Mouse (Mus musculus): Measurements from ENCODE around the gene Mdfi.

The Mdfi gene

GRCm38 (mm10) chr17:47847985-47848384 lies 13.5 kb upstream of the Mdfi start:
- no peak for DNase-seq (ENCODE audit: low spot score)

DNA sequence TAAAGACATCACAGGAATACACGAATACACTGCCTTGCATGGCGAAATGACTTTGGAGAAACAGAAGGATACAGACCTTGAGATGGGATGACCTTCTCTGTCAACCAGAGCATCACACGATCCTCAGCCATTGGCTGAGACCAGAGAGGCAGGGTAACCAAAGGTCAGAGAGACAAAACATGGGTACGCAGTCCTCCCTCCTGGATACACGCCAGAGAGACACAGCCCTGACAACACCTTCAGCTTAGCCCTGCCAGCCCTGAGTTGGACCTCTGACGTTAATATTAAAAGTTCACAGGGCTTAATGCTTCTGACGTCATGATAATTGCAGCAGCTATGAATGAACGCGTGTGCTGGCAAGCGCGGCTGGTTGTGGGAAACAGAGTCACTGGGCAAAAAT lies 11.1 kb upstream of the Mdfi start:
- DNase-seq (ENCODE audit: low spot score), result no peak

- DNase-seq (ENCODE audit: low spot score), result no peak
Measured at GRCm38 (mm10) chr17:47843465-47843864, 9.0 kb upstream of the Mdfi start.

DNA sequence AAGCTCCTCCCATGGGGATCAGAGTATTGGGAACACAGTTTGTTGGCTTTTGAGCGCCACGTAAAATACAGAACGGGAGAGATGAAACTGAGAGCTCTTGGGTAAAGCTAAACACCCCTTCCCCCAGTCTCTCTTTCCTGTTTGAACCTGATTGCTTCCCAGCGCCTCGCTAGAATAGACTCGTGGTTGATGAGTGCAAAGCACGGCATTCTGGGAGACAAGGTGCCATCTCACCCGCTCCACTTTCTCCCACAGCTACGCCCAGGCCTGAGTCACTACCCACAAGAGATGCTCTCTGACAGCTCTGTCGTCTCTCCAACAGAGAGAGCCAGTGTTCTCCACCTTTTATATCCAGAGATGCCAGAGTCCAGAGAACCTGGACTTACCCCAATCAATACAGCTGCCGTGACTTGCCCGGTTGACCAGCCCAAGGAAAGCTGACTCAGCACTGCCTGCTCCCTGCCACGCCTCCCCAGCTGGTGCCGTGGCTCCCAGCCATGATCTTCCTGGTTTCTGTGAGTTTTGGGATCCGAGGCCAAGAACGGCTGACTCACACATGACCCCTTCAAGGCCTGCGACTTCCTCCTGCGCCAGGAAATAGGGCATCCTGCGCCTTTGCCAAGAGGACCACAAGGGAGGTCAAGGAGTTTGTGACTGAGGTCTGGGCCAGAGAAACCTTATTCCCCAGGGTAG lies 7.6 kb upstream of the Mdfi start:
- peak; percentile 81 for DNase-seq (ENCODE audit: low spot score)

DNA sequence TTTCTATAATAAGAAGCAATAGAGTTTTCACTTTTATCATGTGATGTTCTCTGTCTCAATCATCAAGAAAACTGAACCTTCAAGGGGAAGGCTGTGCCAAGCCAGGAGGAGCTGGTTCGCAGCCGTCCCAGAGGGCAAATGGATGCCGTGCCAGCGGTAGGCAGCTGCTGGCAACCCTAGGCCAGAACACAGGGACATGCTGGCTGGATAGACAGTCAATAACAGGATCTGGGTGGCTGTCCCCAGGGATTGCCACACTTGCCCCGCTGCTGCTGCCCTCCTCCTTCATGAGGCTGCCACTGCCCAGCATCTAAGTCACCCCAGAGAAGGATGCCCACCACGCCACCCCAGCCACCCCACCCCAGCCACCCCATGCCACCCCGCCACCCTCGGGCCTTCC lies 7.0 kb upstream of the Mdfi start:
- no peak for DNase-seq (ENCODE audit: low spot score)

- no peak for DNase-seq (ENCODE audit: low spot score)
Measured at GRCm38 (mm10) chr17:47837808-47838207, 3.3 kb upstream of the Mdfi start.

DNA sequence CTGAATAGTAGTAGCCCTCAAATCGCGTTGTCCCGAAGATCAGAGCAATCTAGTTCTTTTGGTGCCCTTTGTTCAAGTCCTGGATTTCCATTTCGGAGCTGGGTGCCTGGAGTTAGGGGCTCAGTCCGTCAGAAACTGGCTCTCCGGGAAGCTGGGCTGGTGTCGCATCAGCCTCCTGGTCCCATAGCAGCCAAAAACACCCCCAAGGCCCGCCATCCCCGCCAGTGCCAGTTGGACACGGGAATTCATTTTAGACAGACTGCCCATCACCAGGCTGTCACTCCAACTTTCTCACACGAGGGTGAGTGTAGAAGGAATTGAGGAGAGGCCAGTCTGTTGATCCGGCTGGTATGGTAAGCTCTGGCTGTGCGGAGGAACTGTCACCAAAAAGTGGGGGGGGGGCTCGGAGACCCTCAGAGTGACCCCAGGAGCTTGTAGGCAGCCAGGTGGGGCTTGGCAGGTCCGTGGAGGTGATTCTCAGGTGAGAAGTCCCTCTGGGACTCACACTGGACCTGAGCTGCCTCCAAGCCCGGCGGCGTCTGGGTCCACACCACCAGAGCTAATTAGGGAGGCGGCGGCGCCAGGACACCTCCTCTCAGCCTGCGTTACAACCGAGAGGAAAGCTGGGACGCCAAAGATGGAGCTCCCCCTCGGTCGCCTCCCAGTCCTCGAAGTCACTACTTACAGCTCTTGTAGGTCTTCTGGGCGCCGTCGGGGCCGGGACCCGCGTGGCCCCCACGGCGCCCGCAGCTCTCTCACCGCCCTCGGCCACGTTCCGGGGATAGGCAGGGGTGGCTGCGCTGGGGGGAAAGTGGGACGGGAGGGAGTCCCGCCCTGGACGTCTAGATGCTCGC lies 636 bp downstream of the Mdfi start:
- DNase-seq (ENCODE audit: low spot score), result no peak

- peak; percentile 61 for DNase-seq (ENCODE audit: low spot score)
Measured at GRCm38 (mm10) chr17:47833029-47833627, 1.4 kb downstream of the Mdfi start.

DNA sequence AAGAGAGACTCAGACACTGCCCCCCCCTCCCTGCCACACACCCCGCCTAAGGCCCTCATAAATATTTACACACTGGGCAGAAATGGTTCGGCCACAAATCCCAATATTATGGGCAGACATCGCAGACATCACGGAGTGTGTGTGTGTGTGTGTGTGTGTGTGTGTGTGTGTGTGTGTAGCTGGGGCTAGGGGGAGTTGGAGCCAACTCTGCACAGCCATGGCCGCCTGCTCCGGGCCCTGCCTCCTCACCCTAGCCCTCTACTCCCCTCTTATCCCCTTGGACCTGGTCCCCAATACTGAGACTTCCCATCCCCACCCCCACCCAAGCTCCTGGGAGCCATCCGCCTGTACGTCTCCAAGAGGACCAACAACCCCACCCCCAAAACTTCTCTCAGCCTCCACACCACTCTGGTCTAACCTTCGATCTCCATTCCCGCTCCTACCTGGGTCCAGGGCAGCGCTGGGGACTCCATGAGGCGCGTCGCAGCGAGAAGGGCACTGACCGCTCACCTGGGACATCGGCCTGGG lies 1.9 kb downstream of the Mdfi start:
- DNase-seq (ENCODE audit: low spot score), result no peak

DNA sequence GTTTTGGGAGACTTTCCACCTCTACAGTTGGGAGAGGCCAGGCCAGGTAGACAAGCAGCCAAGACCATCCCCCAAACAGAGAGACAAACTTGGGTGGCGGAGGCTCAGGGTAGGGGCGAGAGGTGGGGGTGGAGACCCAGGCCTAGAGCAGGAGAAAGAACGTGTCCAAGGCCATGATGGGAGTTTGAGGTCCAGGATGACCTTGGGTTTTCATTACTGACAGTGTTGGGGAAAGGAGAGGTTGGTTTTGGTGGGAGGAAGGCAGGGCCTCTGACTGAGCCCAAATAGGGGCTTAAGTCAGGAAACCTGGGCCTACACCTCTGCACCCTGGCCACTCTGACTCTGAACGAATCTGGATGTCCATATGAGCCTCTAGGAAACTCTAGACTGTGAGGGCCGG lies 2.7 kb downstream of the Mdfi start:
- DNase-seq (ENCODE audit: low spot score), result no peak

- no peak for DNase-seq (ENCODE audit: low spot score)
Measured at GRCm38 (mm10) chr17:47831161-47831560, 3.3 kb downstream of the Mdfi start.

DNA sequence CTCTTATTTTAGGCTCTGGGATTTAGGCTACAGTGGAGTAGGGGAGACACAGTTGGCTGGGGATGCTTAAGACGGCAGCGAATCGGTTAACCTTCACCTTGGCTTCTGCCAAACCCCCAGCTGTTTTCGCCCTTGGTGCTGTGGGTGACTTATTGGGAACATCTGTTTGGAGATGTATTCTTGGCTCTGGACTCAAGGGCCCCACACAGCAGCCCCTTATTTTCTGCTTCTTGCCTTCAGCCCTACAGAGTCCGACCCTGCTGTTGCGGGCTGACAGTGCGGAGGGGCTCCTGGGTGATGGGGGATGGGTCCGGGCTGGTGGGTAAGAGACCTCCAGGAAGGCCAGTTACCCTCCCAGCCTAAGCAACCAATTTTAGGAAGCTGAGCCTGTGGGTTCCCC lies 13.2 kb downstream of the Mdfi start:
- DNase-seq (ENCODE audit: low spot score), result no peak

DNA sequence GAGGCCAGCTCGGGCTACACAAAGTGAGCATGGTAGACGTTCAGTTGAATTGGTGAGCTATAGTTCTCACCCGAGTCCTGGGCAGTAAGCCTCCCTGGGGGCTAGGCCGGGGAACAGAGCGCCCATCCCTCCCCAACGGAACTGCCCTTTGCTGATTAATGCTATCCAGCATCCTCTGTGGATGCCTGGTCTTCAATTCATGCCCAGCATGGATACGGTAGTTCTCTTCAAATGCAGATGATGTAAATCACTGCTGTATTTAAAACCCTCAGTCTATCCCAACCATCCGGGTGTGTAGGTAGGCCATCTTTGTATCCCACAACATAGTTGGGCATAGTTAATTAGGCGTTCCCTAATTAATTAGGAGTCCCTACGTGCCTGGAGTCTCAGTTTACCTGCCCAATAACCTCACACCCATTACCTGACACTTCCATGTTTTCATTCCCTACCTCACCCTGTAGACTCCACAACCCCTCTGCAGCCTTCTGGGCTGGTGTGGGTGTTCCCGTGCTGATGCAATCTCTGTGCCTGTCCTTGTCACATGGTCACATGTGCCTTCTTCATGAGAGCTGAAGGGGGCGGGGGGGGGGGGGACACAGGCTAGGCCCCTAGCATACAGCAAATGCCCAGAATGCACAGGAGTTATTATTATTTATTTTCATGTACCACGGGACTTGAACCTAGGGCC lies 16.3 kb downstream of the Mdfi start:
- DNase-seq (ENCODE audit: low spot score), result no peak

GRCm38 (mm10) chr17:47815446-47815845 lies 19.0 kb downstream of the Mdfi start:
- no peak for DNase-seq (ENCODE audit: low spot score)

GRCm38 (mm10) chr17:47814496-47814895 lies 20.0 kb downstream of the Mdfi start:
- no peak for DNase-seq (ENCODE audit: low spot score)

DNA sequence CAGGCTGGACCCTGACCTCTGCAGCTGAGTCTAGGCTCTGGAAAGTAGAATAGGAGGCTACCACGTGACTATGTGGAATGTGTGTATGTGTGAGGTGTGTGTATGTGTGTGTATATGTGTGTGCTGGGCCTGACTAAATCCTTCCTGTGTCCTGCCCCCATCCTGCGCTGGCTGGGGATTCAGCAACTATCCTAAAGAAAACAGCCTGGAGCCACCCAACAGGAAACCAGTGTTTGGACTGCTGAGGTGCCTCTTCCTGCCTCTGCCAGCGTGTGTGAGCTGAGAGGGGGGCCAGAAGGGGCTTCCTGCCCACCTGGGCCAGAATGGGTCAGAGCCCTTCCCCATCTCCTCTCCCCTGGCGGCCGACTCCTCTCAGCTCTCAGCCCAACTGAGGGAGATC lies 20.9 kb downstream of the Mdfi start:
- DNase-seq (ENCODE audit: low spot score), result no peak

GRCm38 (mm10) chr17:47812200-47812599 lies 22.3 kb downstream of the Mdfi start:
- no peak for DNase-seq (ENCODE audit: low spot score)

- DNase-seq (ENCODE audit: low spot score), result no peak
Measured at GRCm38 (mm10) chr17:47811265-47811800, 23.2 kb downstream of the Mdfi start.

DNA sequence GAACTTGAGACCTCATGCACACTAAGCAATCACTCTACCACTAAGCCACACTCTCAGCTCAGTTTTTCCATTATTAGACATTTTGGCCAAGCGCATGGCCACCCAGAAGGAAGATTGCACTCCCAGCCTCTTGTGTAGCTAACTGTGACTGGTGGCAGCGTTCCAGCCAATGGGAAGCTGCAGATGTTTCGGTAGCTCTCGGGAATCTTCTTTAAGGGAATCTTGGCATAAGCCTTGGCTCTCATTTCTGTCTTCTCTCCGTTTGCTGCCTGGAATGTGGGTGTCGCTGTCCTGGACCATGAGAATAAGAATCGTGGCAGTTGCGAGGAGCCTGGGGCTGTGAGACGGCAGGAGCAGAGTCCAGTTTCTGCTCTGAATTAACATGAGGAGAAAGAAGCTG lies 28.3 kb downstream of the Mdfi start:
- DNase-seq (ENCODE audit: low spot score), result no peak

- DNase-seq (ENCODE audit: low spot score), result no peak
Measured at GRCm38 (mm10) chr17:47805047-47805835, 29.2 kb downstream of the Mdfi start.

- DNase-seq (ENCODE audit: low spot score), result no peak
Measured at GRCm38 (mm10) chr17:47803662-47804061, 30.8 kb downstream of the Mdfi start.
